Mouse (Mus musculus) midbrain, embryonic 13.5 days (tissue): ENCODE measurements around the gene Six2. TPM values are rescaled to one million over a fixed set of nuclear protein-coding genes. Genes with fewer than 3 reads are reported as not detected.
"Not testable (repeated sequence)": the region's sequence is repeated elsewhere in the genome, so short reads cannot be mapped to it uniquely, and the experiment has no call there.

Experiments
- ATAC-seq: fragments of 200-750 bp; cut with Nextera tagmentation; 2 replicates; pipeline ENCODE4 v1.8.0; 2017; ENCODE audit warnings: mild to moderate bottlenecking, moderate TSS enrichment, moderate library complexity
- H3K27ac ChIP-seq: fragments of 300-500 bp; sonication (generic); 2 replicates; pipeline ENCODE4 v1.5.1; 2015; ENCODE audit warnings: inconsistent platforms, mild to moderate bottlenecking, moderate library complexity
- H3K27me3 ChIP-seq: fragments of 300-500 bp; sonication (generic); 2 replicates; pipeline ENCODE4 v1.6.1; 2015; ENCODE audit warnings: mild to moderate bottlenecking, inconsistent platforms
- H3K36me3 ChIP-seq: fragments of 300-500 bp; sonication (generic); 2 replicates; pipeline ENCODE4 v1.6.1; 2015; ENCODE audit warnings: mild to moderate bottlenecking, inconsistent platforms
- H3K4me1 ChIP-seq: fragments of 300-500 bp; sonication (generic); replicated peaks from 2 replicates; pipeline ENCODE4 v1.6.1; 2015; ENCODE audit warnings: inconsistent platforms
- H3K4me2 ChIP-seq: fragments of 300-500 bp; sonication (generic); replicated peaks from 2 replicates; pipeline ENCODE4 v1.6.1; 2015; ENCODE audit warnings: moderate library complexity, mild to moderate bottlenecking, inconsistent platforms
- H3K4me3 ChIP-seq: fragments of 300-500 bp; sonication (generic); replicated peaks from 2 replicates; pipeline ENCODE4 v1.5.1; 2015; ENCODE audit warnings: mild to moderate bottlenecking, inconsistent platforms
- H3K9ac ChIP-seq: fragments of 300-500 bp; sonication (generic); replicated peaks from 2 replicates; pipeline ENCODE4 v1.6.1; 2015; ENCODE audit warnings: mild to moderate bottlenecking, inconsistent platforms
- H3K9me3 ChIP-seq: fragments of 300-500 bp; sonication (generic); 2 replicates; pipeline ENCODE4 v1.6.1; 2016; ENCODE audit warnings: mild to moderate bottlenecking, inconsistent platforms
- WGBS: fragments of 180-500 bp; shearing (Covaris S2); methylation state at CpG from one replicate; pipeline ENCODE4 v1.1.7; 2015; 5-methylcytosine and 5-hydroxymethylcytosine counted together
- polyA plus RNA-seq: library from polyadenylated mRNA; unstranded; fragments of >200 nt; fragmentation: Nextera tagmentation; extraction: Ambion mirVana; gene quantifications from 2 replicates; pipeline ENCODE4 v1.2.1, GENCODE M21; 2015

Gene Six2
- polyA plus RNA-seq, 1 experiment from 2014 or later = 0.31 TPM

DNA sequence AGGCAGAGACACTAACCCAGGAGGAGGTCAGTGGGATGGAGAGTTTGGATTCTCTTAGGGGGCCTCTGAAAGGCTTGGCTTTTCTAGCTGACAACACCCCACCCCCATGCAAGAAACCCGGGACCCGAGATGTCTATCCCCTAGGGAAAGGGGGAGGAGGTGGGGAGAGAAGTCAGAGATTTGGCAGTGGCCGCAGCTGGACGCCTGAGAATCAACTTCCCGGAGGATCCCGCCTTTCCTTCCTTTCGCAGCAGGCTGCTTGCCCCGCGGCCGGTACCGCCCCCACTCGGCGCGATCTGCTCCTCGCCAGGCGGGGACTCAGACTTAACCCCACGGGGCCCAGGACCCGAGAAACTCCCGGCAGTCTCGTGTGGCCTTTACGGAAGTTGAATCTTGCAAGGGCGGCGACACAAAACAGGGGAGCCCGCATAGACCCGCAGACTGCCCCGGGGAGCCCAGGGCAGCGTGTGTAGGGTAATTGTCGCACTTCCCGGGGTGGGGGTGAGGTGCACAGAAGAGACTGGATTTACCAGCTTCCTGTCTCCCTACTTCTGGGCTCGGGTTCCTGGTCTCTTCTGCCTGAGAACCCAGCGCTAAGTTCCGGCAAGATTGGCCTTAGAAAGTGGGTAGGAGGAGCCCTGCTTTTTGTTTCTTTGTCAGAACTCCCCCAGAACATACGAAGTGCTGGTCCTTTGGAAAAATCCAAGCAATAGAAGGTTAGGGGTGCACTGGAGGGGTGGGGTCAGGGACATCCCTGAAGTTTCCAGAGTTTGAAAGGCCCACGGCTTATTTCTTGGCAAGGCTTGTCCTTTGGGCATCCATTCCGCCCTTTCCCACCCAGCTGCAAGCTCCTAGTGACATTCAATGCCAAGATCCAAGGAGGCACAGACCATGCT lies 1.1 kb upstream of the Six2 start:
- Histone ChIP-seq H3K4me1 (peaks cover 24% of the 10 kb centered on the region), H3K4me3 (peak overlapping the region; percentile 42), H3K27ac (no peak overlapping the region), H3K36me3 (no peaks in the 10 kb centered on the region), H3K4me2 (peak overlapping the region; percentile 70), H3K27me3 (peaks cover 100% of the 10 kb centered on the region), H3K9ac (no peak overlapping the region), H3K9me3 (no peaks in the 10 kb centered on the region)
- no peak; the same call in 1 of the 2 replicates for ATAC-seq
- 1% methylated on average over 35 of the region's 35 CpGs for WGBS

DNA sequence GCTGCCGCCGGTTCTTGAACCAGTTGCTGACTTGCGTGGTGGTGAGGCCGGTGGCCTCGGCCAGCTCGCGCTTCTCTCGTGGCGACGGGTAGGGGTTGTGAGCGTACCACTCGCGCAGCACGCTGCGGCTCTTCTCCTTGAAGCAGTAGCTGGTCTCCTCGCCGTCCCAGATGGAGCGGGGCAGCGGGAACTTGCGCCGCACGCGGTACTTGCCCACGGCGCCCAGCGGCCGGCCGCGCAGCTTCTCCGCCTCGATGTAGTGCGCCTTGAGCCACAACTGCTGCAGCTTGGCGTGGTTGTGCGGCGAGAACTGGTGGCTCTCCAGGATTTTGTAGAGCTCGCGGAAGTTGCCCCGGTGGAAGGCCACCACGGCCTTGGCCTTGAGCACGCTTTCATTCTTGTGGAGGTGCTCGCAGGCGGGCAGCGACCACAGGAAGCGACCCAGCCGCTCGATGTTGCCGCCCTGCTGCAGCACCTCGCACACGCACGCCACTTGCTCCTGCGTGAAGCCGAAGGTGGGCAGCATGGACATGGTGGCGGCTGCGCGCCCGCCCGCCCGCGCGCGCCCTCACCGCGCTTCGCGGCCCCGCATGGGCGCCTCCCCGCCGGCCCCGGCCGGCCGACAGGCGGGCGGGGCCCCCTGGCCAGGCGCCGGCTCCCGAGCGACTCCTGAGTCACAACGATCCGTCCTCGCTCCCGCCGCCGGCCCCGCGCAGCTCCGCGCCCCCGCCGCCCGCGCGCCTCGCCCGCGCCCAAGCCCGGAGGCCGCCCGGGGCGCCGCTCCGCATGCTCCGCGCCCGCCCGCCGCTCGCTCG lies 446 bp downstream of the Six2 start:
- no peak overlapping the region for H3K27ac ChIP-seq
- H3K9me3 ChIP-seq = no peaks in the 10 kb centered on the region
- H3K4me1 ChIP-seq = peaks cover 24% of the 10 kb centered on the region
- ATAC-seq = no peak
- WGBS = under 1% methylated on average over 91 of the region's 109 CpGs
- H3K9ac ChIP-seq = peak overlapping the region; percentile 14; the same call in 1 of the 2 replicates
- H3K27me3 ChIP-seq = peaks cover 100% of the 10 kb centered on the region
- no peaks in the 10 kb centered on the region for H3K36me3 ChIP-seq
- peak overlapping the region; percentile 42 for H3K4me3 ChIP-seq
- peak overlapping the region; percentile 70 for H3K4me2 ChIP-seq

DNA sequence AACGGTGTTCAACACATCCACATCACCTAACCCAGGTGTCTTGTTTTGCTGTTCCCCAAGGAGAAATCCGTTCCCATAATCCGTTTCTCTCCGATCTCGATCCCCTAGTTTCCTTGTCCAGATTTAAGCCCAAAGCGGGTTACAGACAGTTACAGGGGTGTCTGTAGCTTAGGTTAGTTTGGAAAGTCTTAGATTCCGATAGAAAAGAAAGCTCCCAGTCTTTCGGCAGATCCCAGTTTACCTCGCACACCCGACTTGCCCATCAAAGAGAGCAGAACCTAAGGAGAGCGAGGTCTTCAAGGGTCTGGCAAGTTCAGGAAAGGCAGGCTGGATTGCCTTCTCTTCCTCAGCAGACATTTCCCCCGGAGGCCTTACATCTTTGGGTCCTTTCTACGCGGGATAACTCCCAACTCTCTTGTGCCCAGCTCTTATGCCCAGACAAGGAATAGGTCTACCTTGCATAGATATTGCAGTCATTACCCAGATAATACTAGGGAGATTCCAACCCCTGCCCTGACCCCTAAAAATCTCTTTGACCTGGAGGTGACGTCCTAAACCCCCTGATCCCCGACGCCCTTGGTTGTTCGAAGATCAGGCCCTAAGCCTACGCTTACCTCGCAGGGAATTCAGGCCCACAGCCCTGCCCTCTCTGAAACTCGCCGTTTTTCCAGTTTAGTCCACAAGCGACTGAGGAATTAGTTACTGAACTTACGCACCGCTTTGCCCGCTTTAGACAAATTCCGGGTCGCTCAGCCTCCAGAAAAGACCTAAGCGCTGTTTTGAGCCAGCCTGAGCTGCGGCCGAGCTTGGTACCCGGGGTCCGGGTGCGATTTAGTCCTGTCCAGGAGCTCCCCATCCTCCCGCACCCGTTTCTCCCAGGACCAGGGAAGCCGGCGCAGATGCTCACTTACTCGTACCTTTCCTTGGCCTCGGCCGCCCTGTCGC lies 1.3 kb downstream of the Six2 start:
- no peak for ATAC-seq
- WGBS = 1% methylated on average over 42 of the region's 42 CpGs
- H3K4me3 ChIP-seq = peak overlapping the region; percentile 42
- H3K9ac ChIP-seq = no peak overlapping the region
- H3K36me3 ChIP-seq = no peaks in the 10 kb centered on the region
- H3K4me1 ChIP-seq = peaks cover 24% of the 10 kb centered on the region
- H3K27ac ChIP-seq = no peak overlapping the region
- H3K9me3 ChIP-seq = no peaks in the 10 kb centered on the region
- peak overlapping the region; percentile 70 for H3K4me2 ChIP-seq
- peaks cover 100% of the 10 kb centered on the region for H3K27me3 ChIP-seq

DNA sequence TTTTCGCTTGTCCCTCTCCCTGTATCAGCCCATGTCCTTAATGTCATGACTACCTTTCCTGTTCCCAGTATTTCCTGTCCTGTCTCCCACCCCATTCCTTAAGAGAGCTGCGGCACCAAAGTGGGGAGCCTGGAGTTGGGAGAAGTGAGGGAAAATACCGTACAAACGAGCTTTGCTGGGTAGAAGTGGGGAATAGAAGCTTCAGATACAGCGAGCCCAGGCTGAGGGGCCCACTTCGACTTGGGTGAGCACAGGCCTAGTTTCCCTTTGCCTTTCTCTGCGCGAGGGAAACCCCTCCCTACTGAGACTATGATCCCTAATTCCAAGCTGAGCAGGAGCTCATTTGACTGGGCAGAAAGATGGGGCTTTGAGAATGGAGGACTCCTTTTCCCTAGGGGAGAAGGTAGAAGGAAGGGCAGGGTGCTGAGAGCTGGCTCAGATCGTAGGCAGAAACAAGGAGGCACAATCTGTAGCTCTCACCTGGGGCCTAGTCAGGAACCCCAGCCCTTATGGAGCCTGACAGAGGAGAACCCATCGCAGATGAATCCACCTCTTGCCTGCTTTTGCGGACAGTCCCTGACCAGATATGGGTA lies 2.3 kb downstream of the Six2 start:
- H3K27me3 ChIP-seq = peaks cover 100% of the 10 kb centered on the region
- no peak overlapping the region for H3K4me2 ChIP-seq
- H3K36me3 ChIP-seq = no peaks in the 10 kb centered on the region
- ATAC-seq = no peak
- WGBS = 1% methylated on average over 11 of the region's 11 CpGs
- no peak overlapping the region for H3K4me3 ChIP-seq
- peaks cover 24% of the 10 kb centered on the region for H3K4me1 ChIP-seq
- H3K9me3 ChIP-seq = no peaks in the 10 kb centered on the region
- no peak overlapping the region for H3K9ac ChIP-seq
- no peak overlapping the region for H3K27ac ChIP-seq

DNA sequence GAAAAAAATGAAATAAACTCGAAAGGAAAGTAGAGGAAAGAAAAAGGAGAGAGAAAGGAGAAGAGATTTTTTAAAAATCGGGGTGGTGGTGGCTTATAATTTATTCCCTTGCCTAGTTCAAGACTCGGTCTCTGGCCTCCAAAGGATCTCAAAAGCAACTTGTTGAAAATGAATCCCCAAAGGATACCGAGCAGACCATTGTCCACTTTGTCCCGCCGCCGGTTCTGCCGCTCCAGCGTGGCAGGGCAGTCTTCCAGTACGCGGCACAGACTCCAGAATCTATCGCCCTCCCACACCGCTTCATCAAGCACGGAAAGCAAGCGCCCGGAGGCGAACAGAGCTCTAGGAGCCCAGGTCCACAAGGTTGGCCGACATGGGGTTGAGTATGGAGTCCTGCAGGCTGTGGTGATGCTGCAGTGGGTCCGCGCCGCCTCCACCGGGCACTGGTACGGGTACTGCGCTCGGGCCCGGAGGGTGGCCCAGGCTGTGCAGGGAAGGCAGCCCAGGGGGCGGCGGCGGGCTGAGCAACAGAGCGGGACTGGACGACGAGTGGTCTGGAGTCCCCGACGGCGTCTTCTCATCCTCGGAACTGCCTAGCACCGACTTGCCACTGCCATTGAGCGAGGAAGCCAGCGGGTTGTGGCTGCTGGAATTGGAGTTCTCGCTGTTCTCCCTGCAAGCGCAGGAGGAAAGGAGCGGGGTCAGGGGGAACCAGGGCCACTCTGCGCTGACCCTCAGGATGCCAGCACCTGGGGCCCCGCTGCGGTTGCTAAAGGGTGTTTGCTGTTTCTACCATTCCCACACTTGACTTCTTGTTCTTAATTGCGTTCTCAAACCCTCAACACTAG lies 3.0 kb downstream of the Six2 start:
- peaks cover 25% of the 10 kb centered on the region for H3K4me1 ChIP-seq
- no peaks in the 10 kb centered on the region for H3K9me3 ChIP-seq
- ATAC-seq = no peak
- peaks cover 100% of the 10 kb centered on the region for H3K27me3 ChIP-seq
- H3K4me3 ChIP-seq = peak overlapping the region; percentile 8; the same call in 1 of the 2 replicates
- WGBS = under 1% methylated on average over 46 of the region's 46 CpGs
- H3K27ac ChIP-seq = no peak overlapping the region
- H3K36me3 ChIP-seq = no peaks in the 10 kb centered on the region
- no peak overlapping the region for H3K4me2 ChIP-seq
- no peak overlapping the region for H3K9ac ChIP-seq

DNA sequence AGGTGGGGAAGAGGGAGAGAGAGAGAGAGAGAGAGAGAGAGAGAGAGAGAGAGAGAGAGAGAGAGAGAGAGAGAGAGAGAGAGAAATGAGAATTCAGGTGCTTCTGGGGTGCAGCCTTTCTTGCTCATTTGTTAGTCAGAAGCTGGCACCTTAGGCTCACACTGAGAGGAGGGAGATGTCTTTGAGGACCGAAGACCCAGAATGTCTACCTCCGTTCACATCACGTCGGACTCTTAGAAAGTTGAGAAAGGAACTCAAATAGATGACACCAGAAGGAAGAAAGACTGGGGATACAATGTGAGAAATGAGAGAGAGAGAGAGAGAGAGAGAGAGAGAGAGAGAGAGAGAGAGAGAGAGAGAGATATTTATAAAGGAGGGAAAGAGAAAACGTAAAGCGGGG lies 3.6 kb downstream of the Six2 start:
- not testable (repeated sequence) for H3K4me2 ChIP-seq, H3K9me3 ChIP-seq, H3K27ac ChIP-seq, H3K36me3 ChIP-seq, H3K4me3 ChIP-seq, ATAC-seq, H3K9ac ChIP-seq
- Histone ChIP-seq H3K4me1 (peaks cover 29% of the 10 kb centered on the region), H3K27me3 (peaks cover 100% of the 10 kb centered on the region)
- WGBS = 2% methylated on average over 6 of the region's 6 CpGs

DNA sequence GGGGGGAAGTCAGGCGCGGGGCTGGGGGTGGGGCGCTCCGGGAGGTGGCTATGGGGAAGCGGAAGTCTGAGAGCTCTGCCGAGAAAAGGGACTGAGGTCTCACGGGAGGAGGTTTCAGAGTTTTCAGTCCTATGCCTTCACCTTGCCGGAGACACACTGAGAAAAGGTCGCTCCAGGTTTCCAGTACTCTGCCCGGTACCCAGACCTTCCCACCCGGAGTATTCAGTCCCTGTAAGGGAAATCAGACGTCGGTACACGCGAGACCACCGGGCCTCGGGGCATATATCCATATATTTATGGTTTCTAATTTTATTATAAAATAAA lies 4.1 kb downstream of the Six2 start:
- H3K4me1 ChIP-seq = peaks cover 25% of the 10 kb centered on the region
- no peak overlapping the region for H3K9ac ChIP-seq
- no peaks in the 10 kb centered on the region for H3K36me3 ChIP-seq
- no peak overlapping the region for H3K4me3 ChIP-seq
- no peaks in the 10 kb centered on the region for H3K9me3 ChIP-seq
- no peak overlapping the region for H3K27ac ChIP-seq
- ATAC-seq = no peak
- WGBS = under 1% methylated on average over 17 of the region's 17 CpGs
- H3K27me3 ChIP-seq = peaks cover 100% of the 10 kb centered on the region
- H3K4me2 ChIP-seq = no peak overlapping the region

DNA sequence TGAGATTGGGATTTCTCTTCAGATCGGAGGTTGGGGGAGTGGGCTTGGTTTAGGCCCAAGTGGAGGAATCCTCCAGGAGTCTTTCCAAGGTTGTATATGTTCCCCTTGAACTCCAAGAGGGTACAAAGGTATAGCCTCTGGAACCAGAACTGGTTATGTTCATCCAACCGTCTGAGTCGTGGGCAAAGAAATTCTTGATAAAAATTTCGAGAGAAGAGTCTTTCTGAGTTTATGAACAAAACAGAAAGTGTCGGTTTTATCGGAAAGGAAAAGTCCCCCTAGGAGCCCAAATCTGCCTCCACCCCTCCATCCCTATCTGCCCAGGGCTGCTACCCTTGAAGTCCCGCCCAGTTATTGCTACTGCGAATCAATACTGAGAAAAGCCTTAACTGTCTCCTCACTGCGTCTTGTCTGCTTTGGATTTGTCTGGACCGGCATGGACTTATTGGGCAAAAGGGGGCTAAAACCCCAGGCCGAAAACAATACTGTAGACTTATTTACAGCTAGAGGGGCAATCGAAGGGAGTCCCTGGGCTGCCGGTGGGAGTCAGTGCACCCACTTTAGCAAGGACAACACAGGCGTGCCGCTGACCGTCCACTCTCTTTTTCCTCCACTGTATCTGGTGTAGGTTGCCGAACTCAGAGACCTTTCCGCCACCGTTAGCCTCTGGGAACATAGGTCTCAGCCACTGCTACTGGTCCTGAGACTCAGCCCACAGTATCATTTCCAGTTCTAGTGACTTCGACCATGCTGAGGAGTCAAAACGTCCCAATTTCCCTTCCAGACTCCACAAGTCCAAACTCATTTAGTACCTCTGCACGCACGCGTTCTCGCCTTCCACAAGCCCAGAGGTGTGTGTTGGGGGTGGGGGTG lies 4.7 kb downstream of the Six2 start:
- WGBS = 3% methylated on average over 25 of the region's 25 CpGs
- no peak for ATAC-seq
- no peak overlapping the region for H3K4me2 ChIP-seq

DNA sequence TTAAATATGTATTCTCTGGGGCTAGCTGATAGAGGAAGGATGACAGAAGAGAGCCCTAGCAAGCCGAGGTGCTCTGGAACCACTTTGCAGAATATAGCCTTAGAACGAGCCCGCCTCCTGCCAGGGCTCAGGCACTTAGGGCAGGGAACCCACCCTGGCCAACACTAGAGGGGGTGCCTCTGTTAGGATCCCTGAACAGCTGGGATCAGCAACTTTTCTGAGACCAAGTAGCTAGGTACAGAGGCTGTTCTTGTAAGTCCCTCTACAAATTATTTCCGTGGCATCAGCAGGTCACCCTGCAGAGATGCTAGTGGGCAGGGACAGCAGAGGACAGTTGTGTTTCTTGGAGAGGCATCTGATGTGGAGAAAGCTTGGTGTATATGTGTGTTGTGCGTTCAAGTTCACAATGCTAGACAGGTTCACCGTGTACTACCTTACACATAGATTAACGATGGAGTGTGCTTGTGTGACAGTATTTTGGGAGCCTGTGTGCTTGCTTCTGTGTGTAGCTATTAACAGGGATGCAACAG lies 5.8 kb downstream of the Six2 start:
- no peak overlapping the region for H3K4me3 ChIP-seq
- no peaks in the 10 kb centered on the region for H3K36me3 ChIP-seq
- no peak for ATAC-seq
- H3K9me3 ChIP-seq = no peaks in the 10 kb centered on the region
- peaks cover 100% of the 10 kb centered on the region for H3K27me3 ChIP-seq
- 6% methylated on average over 7 of the region's 7 CpGs for WGBS
- no peak overlapping the region for H3K27ac ChIP-seq
- peaks cover 8% of the 10 kb centered on the region for H3K4me1 ChIP-seq
- H3K4me2 ChIP-seq = no peak overlapping the region
- H3K9ac ChIP-seq = no peak overlapping the region

More for the DNA sequence above, 4.7 kb downstream of the Six2 start:
- Histone ChIP-seq H3K27me3 (peaks cover 100% of the 10 kb centered on the region), H3K4me3 (no peak overlapping the region), H3K4me1 (peaks cover 19% of the 10 kb centered on the region), H3K36me3 (no peaks in the 10 kb centered on the region), H3K27ac (no peak overlapping the region), H3K9me3 (no peaks in the 10 kb centered on the region), H3K9ac (no peak overlapping the region)

DNA sequence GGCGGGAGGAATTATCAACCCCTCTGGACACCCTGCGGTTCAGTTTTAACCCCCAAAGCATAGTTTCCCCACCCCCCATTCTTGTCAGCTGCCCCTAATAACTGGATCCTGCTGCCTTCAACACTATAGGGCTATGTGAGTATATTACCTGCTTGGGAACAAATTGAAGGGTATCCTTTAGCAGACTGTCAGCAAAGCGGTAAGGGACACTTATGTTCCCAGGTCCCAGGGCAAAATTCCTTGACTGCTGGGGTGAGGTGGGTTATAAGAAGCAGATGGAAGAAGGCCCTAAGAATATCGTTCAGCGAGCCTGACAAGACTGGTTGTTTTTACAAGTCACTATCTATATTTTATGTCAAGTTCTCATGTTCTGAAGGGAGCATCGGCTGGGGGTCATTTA lies 6.3 kb downstream of the Six2 start:
- no peaks in the 10 kb centered on the region for H3K36me3 ChIP-seq
- 8% methylated on average over 6 of the region's 6 CpGs for WGBS

More for the DNA sequence above, 6.3 kb downstream of the Six2 start:
- Histone ChIP-seq H3K4me3 (no peak overlapping the region), H3K27ac (no peak overlapping the region), H3K4me1 (peaks cover 5% of the 10 kb centered on the region; the same call in 1 of the 2 replicates), H3K4me2 (no peak overlapping the region), H3K27me3 (peaks cover 100% of the 10 kb centered on the region), H3K9me3 (no peaks in the 10 kb centered on the region), H3K9ac (no peak overlapping the region)
- ATAC-seq = no peak
